Mouse (Mus musculus) CD4-positive, CD25-positive, alpha-beta regulatory T cell, adult 2 months (primary cell): ENCODE results near the gene Thrsp.

ENCODE experiments used
- DNase-seq: peaks from one replicate; pipeline ENCODE4 v3.0.0-alpha.2; 2012; ENCODE audit warnings: low read depth, low spot score

Thrsp gene

DNA sequence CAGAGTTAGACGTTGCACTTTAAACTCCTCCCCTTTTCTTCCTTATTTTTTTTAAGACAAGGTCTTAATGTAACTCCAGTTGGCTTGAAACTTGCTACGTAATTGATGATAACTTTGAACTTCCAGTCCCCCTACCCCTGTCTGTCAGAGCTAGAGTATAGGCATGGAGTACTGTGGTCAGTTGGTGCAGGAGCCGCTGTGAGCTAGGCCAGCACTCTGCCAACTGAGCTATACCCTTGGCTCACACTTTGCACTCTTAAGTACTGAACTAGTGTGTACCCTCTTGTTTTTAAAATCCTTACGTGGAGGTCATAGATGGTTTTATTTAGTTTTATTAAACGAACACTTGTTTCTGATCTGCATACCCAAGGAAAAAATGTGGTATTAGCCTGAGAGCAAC lies 38.2 kb downstream of the Thrsp start:
- DNase-seq, result no peak

DNA sequence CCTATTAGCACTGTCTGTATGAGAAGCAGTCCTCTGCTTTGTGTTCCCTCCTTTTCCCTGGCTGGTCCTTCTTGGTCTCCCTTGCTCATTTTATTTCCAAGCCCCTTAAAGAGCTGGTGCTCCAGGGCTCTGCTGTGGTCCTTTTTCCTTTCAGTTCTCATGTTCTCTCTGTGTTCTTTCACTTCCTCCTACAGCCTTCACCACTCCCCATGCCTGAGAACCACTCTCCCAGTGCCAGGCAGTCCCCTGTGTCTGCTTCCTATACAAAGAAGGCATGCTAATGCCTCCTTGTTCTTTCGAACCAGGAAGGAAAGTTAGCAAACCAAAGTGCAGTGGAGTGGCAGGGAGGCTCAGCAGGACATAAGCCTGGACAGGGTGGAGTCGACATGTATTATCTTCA lies 41.6 kb downstream of the Thrsp start:
- no peak for DNase-seq

DNA sequence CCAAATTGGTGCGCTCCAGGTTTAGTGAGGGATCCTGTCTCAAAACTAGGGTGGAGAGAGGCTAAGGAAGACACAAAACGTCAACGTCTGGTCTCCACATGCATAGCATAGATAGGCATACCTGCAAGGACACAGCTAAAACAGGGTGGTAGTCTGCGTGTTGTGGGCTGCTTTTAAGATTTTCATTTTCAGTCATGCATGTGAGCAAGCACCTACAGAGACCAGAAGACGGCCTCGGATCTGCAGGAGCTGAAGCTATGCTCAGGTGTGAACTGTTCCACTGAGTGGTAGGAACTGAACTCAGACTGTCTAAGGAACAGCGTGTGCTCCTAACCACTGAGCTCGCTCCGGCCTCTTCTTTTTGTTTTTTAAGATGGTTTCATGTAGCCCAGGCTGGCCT lies 42.4 kb downstream of the Thrsp start:
- DNase-seq, result no peak

- no peak for DNase-seq
These were observed 51.6 kb downstream of the Thrsp start for GRCm38 (mm10) chr7:97365887-97366286.
